Mouse (Mus musculus) lung, adult 2 months (tissue): ENCODE measurements around the gene Pnp. TPM values are rescaled to one million over a fixed set of nuclear protein-coding genes. Genes with fewer than 3 reads are reported as not detected.
"Not testable (repeated sequence)": the region's sequence is repeated elsewhere in the genome, so short reads cannot be mapped to it uniquely, and the experiment has no call there.

Experiments
- DNase-seq: peaks from one replicate; pipeline ENCODE4 v3.0.0; 2022
- H3K4me1 ChIP-seq: fragments of 200-500 bp; 2 replicates; pipeline ENCODE4 v1.6.1; 2011; ENCODE audit warnings: low read length; ENCODE audit not compliant: control insufficient read depth, insufficient read depth
- H3K4me3 ChIP-seq: fragments of 200-500 bp; replicated peaks from 2 replicates; pipeline ENCODE3; 2011; ENCODE audit warnings: low read depth, mild to moderate bottlenecking, control low read depth, low read length; ENCODE audit errors: extremely low read depth
- CTCF ChIP-seq: fragments of 200-500 bp; IDR thresholded peaks from 2 replicates; pipeline ENCODE4 v1.5.1; 2011; ENCODE audit warnings: mild to moderate bottlenecking, low read length, control low read depth; ENCODE audit not compliant: insufficient read depth
- POLR2A ChIP-seq: fragments of 200-500 bp; IDR thresholded peaks from 2 replicates; pipeline ENCODE4 v1.6.1; 2011; ENCODE audit warnings: low read depth, mild to moderate bottlenecking, control low read depth, low read length, borderline replicate concordance; ENCODE audit errors: extremely low read depth
- WGBS: fragments of 180-500 bp; shearing (Covaris S2); methylation state at CpG from one replicate; pipeline ENCODE4 v1.1.7; 2018; 5-methylcytosine and 5-hydroxymethylcytosine counted together
- polyA plus RNA-seq: library from polyadenylated mRNA; depleted of rRNA; stranded (reverse); fragments of >200 nt; gene quantifications from 2 replicates; pipeline ENCODE4 v1.2.3, GENCODE M21; 2012

Gene Pnp
- polyA plus RNA-seq, 1 experiment, result 35.3 TPM

DNA sequence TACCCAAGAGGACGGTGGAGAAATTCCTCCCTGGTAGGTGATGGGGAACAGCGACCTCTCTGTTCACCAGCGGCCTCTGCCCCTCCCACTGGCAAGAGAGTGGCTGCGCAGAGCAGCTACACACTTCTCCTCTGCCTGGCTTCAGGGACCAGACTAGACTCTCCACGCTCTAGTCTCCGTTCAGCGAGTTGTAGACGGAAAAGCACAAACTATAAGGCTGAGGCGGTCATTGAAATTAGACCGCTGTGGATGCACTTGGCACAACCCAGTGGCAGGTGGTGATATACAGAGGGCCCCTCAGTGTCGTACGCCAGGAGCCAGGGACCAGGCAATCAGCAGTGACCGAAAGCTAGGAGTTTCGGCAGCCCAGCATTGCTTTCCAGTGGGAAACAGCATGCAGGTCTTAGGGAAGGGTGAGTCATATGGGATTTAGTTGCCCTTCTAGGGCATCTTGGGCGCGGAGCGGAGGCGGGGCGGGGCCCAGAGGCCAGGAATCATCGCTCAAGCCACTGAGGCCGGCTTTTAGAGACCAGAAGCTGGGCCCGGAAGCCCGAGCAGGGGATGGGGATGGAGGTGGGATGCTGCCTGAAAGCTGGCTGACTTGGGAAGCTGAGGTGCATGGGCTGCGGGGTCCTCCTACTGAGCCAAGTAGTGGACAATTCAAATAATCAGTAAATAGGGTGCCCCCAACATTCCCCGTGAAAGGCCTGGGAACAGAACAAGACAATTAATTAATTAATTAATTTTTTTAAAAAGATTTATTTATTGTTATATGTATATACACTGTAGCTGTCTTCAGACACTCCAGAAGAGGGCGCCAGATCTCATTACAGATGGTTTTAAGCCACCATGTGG, 26.7 kb upstream of the Pnp start:
- TF ChIP-seq POLR2A (peak; percentile 46; the same call in 1 of the 2 replicates), CTCF (peak; percentile 61)
- WGBS, result 13% methylated on average over 26 of the region's 26 CpGs
- peaks cover 5% of the 10 kb centered on the region for H3K4me1 ChIP-seq
- peak overlapping the region; percentile 56 for H3K4me3 ChIP-seq
- DNase-seq, result no peak

GRCm38 (mm10) chr14:50904828-50905129, 26.1 kb upstream of the Pnp start:
- no peak for DNase-seq
- TF ChIP-seq POLR2A, result no peak
- no peak for TF ChIP-seq CTCF
- 91% methylated on average over 4 of the region's 4 CpGs for WGBS
- Histone ChIP-seq H3K4me1 (peaks cover 5% of the 10 kb centered on the region), H3K4me3 (no peak overlapping the region)

GRCm38 (mm10) chr14:50905327-50905726, 25.6 kb upstream of the Pnp start:
- DNase-seq, H3K4me3 ChIP-seq, H3K4me1 ChIP-seq: not testable (repeated sequence)

GRCm38 (mm10) chr14:50908126-50908525, 22.8 kb upstream of the Pnp start:
- peaks cover 5% of the 10 kb centered on the region for H3K4me1 ChIP-seq
- no peak overlapping the region for H3K4me3 ChIP-seq
- WGBS, result 38% methylated on average over 4 of the region's 4 CpGs
- no peak for DNase-seq
- TF ChIP-seq POLR2A (no peak), CTCF (no peak)

- DNase-seq, result no peak
- TF ChIP-seq CTCF, result no peak
- TF ChIP-seq POLR2A, result no peak
- 71% methylated on average over 3 of the region's 3 CpGs for WGBS
- Histone ChIP-seq H3K4me3 (no peak overlapping the region), H3K4me1 (no peaks in the 10 kb centered on the region)
Measured at GRCm38 (mm10) chr14:50911356-50911755, 19.5 kb upstream of the Pnp start.

DNA sequence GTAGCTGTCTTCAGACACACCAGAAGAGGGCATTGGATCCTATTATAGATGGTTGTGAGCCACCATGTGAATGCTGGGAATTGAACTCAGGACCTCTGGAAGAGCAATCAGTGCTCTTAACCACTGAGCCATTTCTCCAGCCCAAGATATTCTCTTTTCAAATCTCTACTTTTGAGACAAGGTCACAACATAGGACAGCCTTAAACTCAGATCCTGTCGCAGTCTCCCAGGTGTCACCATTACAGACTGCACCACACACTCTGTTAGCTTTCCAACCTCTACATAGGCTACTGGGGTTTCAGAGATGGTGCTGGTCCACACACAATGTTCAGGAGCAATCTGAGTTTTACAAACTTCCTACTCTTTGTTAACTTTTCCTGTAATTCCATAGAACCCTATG, 7.4 kb upstream of the Pnp start:
- peak overlapping the region; percentile 60 for H3K4me3 ChIP-seq
- 74% methylated on average over 1 of the region's 1 CpGs for WGBS
- not testable (repeated sequence) for H3K4me1 ChIP-seq, DNase-seq

- DNase-seq, result peak; percentile 97
- TF ChIP-seq POLR2A, result peak; percentile 84; the same call in 1 of the 2 replicates
- TF ChIP-seq CTCF, result no peak
- Histone ChIP-seq H3K4me3 (peak within 1 kb of the TSS; percentile 60), H3K4me1 (no peaks in the 10 kb centered on the region)
- WGBS, result under 1% methylated on average over 57 of the region's 57 CpGs
Measured at GRCm38 (mm10) chr14:50924281-50925064, 6.4 kb upstream of the Pnp start, which contains the start of the genes Osgep and Apex1. Osgep (minus strand) TSS chr14:50924893. Apex1 (plus strand) TSS chr14:50924968.

DNA sequence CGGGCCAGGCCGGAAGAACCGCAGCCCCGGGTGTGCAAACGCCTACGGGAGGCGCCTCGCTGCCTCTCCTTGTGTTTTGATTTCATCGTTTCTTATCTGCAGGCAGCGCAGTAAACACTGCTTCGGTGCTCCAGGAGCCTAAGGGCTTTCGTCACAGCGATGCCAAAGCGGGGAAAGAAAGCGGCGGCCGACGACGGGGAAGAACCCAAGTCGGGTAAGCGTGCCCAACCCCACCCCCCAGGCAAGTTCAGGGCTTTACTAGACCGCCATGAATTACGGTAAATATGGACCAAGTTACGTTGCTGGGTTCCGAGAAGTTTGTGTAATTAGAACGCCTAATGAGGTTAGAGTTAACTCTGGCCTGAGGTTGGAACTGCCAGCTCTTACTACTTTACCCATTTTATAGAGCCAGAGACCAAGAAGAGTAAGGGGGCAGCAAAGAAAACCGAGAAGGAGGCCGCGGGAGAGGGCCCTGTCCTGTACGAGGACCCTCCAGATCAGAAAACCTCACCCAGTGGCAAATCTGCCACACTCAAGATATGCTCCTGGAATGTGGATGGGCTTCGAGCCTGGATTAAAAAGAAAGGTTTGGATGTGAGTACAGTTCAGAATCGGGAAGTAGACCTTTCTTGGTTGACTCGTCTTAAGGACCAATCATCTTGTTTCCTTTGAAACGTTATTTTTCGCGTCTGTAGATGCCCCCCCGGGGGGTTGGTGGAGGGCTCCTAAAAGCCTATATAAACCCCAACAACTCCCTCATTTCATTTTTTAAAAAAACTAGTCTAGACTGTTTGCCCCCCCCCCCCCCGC, 5.6 kb upstream of the Pnp start:
- DNase-seq, result peak; percentile 23
- Histone ChIP-seq H3K4me1 (peaks cover 5% of the 10 kb centered on the region; the same call in 1 of the 2 replicates), H3K4me3 (peak overlapping the region; percentile 60)
- TF ChIP-seq POLR2A (no peak), CTCF (no peak)
- WGBS, result under 1% methylated on average over 38 of the region's 38 CpGs

- TF ChIP-seq POLR2A, result no peak
- TF ChIP-seq CTCF, result no peak
- H3K4me1 ChIP-seq, result peaks cover 5% of the 10 kb centered on the region; the same call in 1 of the 2 replicates
- no peak overlapping the region for H3K4me3 ChIP-seq
- WGBS, result 83% methylated on average over 3 of the region's 3 CpGs
- DNase-seq, result no peak
Measured at GRCm38 (mm10) chr14:50927366-50927765, 3.5 kb upstream of the Pnp start.
